Comparison of ENCODE assay signal across 11 mouse cellular contexts in genomic region chr10:94976329-94976728, GRCm38 (mm10). TPM values are rescaled to one million over a fixed set of nuclear protein-coding genes. Genes with fewer than 3 reads are reported as not detected.
DNase-seq lines count a peak whose midpoint lies in the region; ATAC-seq lines count a peak whose summit lies in the region.
"Had no signal": no experiment of that assay in that cellular context is flagged by ENCODE, and none has a peak within 500 bp of the region (broad histone marks: within the 10 kb centered on the region; RNA-seq: fewer than 3 reads in every experiment).

No protein-coding gene starts in this region.

- no peak overlapping the region for H3K9ac ChIP-seq in hindbrain, embryonic 14.5 days
- H3K9ac ChIP-seq: intestine, embryonic 15.5 days had no signal

- H3K27me3 ChIP-seq in hindbrain, embryonic 10.5 days (ENCODE audit: insufficient read depth, poor library complexity, severe bottlenecking), result no peaks in the 10 kb centered on the region
- H3K27me3 ChIP-seq in hindbrain, embryonic 14.5 days (ENCODE audit: control insufficient read depth, insufficient read depth, low read length), result no peaks in the 10 kb centered on the region
- H3K27me3 ChIP-seq in limb, embryonic 10.5 days (ENCODE audit: low read depth, poor library complexity, severe bottlenecking), result no peaks in the 10 kb centered on the region
- H3K27me3 ChIP-seq: intestine, embryonic 15.5 days had no signal

- H3K27ac ChIP-seq in hindbrain, embryonic 10.5 days, result no peak overlapping the region
- H3K27ac ChIP-seq in hindbrain, embryonic 14.5 days, result no peak overlapping the region
- H3K27ac ChIP-seq in limb, embryonic 10.5 days, result no peak overlapping the region
- H3K27ac ChIP-seq: intestine, embryonic 15.5 days had no signal

- H3K4me3 ChIP-seq in hindbrain, embryonic 10.5 days, result no peak overlapping the region
- no peak overlapping the region for H3K4me3 ChIP-seq in hindbrain, embryonic 14.5 days (replicated peaks; ENCODE audit: low read length)
- H3K4me3 ChIP-seq in limb, embryonic 10.5 days, result no peak overlapping the region
- H3K4me3 ChIP-seq: erythroblast, embryonic 14.5 days; intestine, embryonic 15.5 days; megakaryocyte, embryonic 14.5 days had no signal

- DNase-seq in hindbrain, embryonic 10.5 days (ENCODE audit: low spot score), result peak; percentile 38
- DNase-seq in hindbrain, embryonic 14.5 days (ENCODE audit: low spot score), result no peak
- DNase-seq in spleen, postnatal 4 days (ENCODE audit: low spot score in 2 of 2), result peak; percentile 29 to 74
- no peak for DNase-seq in spleen, adult 12 weeks (ENCODE audit: low spot score)
- DNase-seq in limb, embryonic 10.5 days (ENCODE audit: low spot score), result peak; percentile 51
- peak; percentile 86 for DNase-seq in thymus, postnatal 4 days
- DNase-seq in cerebellum, adult 8-10 months, result no peak
- no peak for DNase-seq in kidney, adult 11 months

- H3K4me2 ChIP-seq in hindbrain, embryonic 14.5 days (replicated peaks), result no peak overlapping the region
- H3K4me2 ChIP-seq: intestine, embryonic 15.5 days had no signal

- H3K9me3 ChIP-seq in hindbrain, embryonic 10.5 days, result no peaks in the 10 kb centered on the region
- H3K9me3 ChIP-seq in hindbrain, embryonic 14.5 days (ENCODE audit: control insufficient read depth, low read length), result no peaks in the 10 kb centered on the region
- no peaks in the 10 kb centered on the region for H3K9me3 ChIP-seq in limb, embryonic 10.5 days (replicated peaks)
- H3K9me3 ChIP-seq: intestine, embryonic 15.5 days had no signal

- ATAC-seq in hindbrain, embryonic 14.5 days (ENCODE audit: low FRiP score), result no peak
- ATAC-seq: intestine, embryonic 15.5 days had no signal

- peaks cover 18% of the 10 kb centered on the region for H3K4me1 ChIP-seq in hindbrain, embryonic 10.5 days (replicated peaks)
- peaks cover 12% of the 10 kb centered on the region for H3K4me1 ChIP-seq in hindbrain, embryonic 14.5 days (replicated peaks; ENCODE audit: control insufficient read depth, insufficient read depth, low read length)
- no peaks in the 10 kb centered on the region for H3K4me1 ChIP-seq in limb, embryonic 10.5 days
- H3K4me1 ChIP-seq: intestine, embryonic 15.5 days had no signal

- H3K36me3 ChIP-seq in hindbrain, embryonic 10.5 days, result no peaks in the 10 kb centered on the region
- H3K36me3 ChIP-seq in hindbrain, embryonic 14.5 days (replicated peaks; ENCODE audit: control insufficient read depth, insufficient read depth), result no peaks in the 10 kb centered on the region
- H3K36me3 ChIP-seq in limb, embryonic 10.5 days, result no peaks in the 10 kb centered on the region
- H3K36me3 ChIP-seq: intestine, embryonic 15.5 days had no signal

- 61% methylated on average over 5 of the region's 5 CpGs for WGBS in hindbrain, embryonic 10.5 days
- 62% methylated on average over 5 of the region's 5 CpGs for WGBS in hindbrain, embryonic 14.5 days
- WGBS in limb, embryonic 10.5 days, result 59% methylated on average over 5 of the region's 5 CpGs

RNA-seq across cellular contexts. Expression of gene Plxnc1, which starts 31.7 kb away (rescaled TPM):
- polyA plus RNA-seq in hindbrain, embryonic 10.5 days (2016; fragmentation: Nextera tagmentation; extraction: Ambion mirVana), result 1.5 TPM in 2 replicates
- polyA plus RNA-seq in hindbrain, embryonic 14.5 days (2014; fragmentation: Nextera tagmentation; extraction: Ambion mirVana), result 15.5 and 16.3 TPM in 2 replicates
- 0.35 and 0.48 TPM in 2 replicates for polyA plus RNA-seq in limb, embryonic 10.5 days (2016; fragmentation: Nextera tagmentation; extraction: Ambion mirVana)

Comparison
In these comparisons a context has a peak if more than half of its experiments do, and no peak if none do; other contexts are left out.
1. DNase-seq: peak in hindbrain, embryonic 10.5 days (single experiment), spleen, postnatal 4 days (2 of 2), limb, embryonic 10.5 days (single experiment) and thymus, postnatal 4 days (single experiment); none in hindbrain, embryonic 14.5 days (single experiment), spleen, adult 12 weeks (single experiment), cerebellum, adult 8-10 months (single experiment) and kidney, adult 11 months (single experiment).